Mouse (Mus musculus) liver, postnatal 0 days (tissue): ENCODE data around the gene Phf21a.

Experiments used
- CTCF ChIP-seq: sonication (generic); IDR thresholded peaks from 2 replicates; pipeline ENCODE4 v1.5.1; 2016; ENCODE audit warnings: antibody characterized with exemption, low read depth
- EP300 ChIP-seq: IDR thresholded peaks from 2 replicates; pipeline ENCODE4 v1.6.1; 2016; ENCODE audit warnings: antibody characterized with exemption, low read depth, mild to moderate bottlenecking

DNA sequence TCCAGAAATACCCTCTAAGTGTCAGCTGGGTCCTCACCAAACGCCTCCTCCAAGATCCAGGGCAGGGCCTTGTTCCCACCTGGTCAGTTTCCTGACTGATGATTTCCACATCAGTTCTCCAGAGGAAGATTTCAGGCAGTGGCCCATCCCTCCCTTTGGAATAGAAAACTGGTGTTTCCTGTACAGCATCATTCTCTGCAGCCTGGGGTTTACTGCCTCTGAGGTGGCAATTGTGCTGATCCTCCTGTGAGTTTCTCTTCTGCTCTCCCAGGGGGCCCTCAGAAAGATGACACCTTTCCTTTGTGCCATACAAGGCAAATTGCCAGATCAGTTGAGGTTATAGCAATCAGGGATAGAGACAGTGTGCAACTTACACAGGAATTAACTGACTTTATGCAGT, 233.3 kb downstream of the Phf21a start:
- TF ChIP-seq EP300 (no peak), CTCF (no peak)
